ENCODE assay signal across 8 mouse cellular contexts in genomic region chr15:27539745-27540144, GRCm38 (mm10).
DNase-seq lines count a peak whose midpoint lies in the region.
"Had no signal": no experiment of that assay in that cellular context is flagged by ENCODE, and none has a peak within 500 bp of the region (broad histone marks: within the 10 kb centered on the region; RNA-seq: fewer than 3 reads in every experiment).

No protein-coding gene starts in this region.

- DNase-seq in kidney, adult 11 months, result peak; percentile 17
- no peak for DNase-seq in kidney, postnatal 25 days
- DNase-seq in adrenal gland, postnatal 10 days, result peak; percentile 61
- DNase-seq in gastrocnemius, postnatal 25 days, result peak; percentile 80
- peak; percentile 75 to 83 for DNase-seq in heart, postnatal 10 days
- no peak for DNase-seq in B cell, adult 2 months
- no peak for DNase-seq in testis, postnatal 10 days (ENCODE audit: low spot score)
- DNase-seq: cerebellum, adult 9-11 months had no signal

- intact Hi-C loops in heart, postnatal 10 days (cut with DNase I), result loop anchor here (2.0 to 5.0 kb wide), 3 partner anchors 32 to 72 kb away; partner anchors contain the start of gene Ank

Comparison
In these comparisons a context has a peak if more than half of its experiments do, and no peak if none do; other contexts are left out.
1. DNase-seq: peak in kidney, adult 11 months (single experiment), adrenal gland, postnatal 10 days (single experiment), gastrocnemius, postnatal 25 days (single experiment) and heart, postnatal 10 days (2 of 2); none in kidney, postnatal 25 days (0 of 2), B cell, adult 2 months (0 of 2) and testis, postnatal 10 days (single experiment).